Mouse (Mus musculus) fat pad, adult 2 months (tissue): ENCODE measurements around the gene Aqp12.

ENCODE experiments used
- DNase-seq: peaks from one replicate; pipeline ENCODE4 v3.0.0-alpha.2; 2011; ENCODE audit warnings: low read depth, low spot score; ENCODE audit errors: extremely low read depth

Gene Aqp12

DNA sequence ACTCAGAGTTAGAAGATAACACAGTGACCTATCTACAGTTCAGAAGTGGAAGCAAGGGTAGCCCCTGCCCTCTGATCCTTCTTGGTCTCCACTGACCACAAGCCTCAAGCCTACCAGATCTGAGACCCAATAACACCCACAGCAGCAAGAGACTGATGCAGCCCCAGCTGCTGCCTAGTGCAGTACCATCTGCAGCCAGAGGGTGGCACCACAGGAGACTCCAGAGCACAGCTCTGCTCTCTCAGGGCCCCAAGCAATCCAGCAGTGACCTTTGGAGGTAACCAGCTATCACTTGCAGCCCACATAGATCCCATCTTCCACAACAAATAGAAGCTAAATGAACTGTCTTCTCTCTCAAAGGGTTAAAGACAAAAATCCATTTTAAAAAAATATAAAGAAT, 8.3 kb downstream of the Aqp12 start:
- no peak for DNase-seq

DNA sequence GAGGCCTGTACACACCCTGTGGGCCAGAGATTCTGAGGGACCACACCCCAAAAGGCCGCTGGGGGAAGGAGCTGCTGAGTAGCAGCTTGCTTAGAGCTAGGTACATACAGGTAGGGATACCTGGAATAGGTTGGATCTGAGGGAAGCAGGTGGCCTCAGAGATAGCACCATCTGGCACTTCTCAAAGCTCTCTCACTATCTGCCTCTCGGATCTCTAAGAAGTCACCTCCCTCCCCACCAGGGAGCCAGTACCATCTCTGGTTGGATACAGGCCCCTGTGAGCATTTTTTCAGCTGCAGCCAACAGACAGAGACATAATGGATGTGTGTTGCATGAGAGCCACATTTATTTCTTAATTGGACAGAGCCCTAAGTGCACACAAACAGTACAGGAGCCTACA, 9.0 kb downstream of the Aqp12 start:
- DNase-seq = no peak

DNA sequence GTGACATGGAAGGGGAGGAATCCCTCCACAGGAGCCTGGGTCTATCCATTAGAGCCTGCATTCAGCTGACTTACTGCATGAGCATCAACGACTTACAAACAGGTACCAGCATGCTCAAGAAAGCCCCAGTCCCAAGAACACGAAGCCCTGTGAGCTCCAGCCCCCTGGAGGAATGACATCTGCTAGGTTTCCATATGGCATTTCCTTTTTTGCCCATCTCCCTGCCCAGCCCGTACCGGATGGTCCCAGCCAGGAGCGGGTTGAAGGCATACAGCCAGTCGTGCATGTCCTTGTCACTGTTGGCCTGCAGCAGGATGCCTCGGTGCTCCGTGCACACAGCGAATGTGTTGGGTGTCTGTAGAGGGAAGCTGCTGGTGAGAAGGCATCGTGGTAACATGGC, 12.6 kb downstream of the Aqp12 start:
- DNase-seq = no peak

DNA sequence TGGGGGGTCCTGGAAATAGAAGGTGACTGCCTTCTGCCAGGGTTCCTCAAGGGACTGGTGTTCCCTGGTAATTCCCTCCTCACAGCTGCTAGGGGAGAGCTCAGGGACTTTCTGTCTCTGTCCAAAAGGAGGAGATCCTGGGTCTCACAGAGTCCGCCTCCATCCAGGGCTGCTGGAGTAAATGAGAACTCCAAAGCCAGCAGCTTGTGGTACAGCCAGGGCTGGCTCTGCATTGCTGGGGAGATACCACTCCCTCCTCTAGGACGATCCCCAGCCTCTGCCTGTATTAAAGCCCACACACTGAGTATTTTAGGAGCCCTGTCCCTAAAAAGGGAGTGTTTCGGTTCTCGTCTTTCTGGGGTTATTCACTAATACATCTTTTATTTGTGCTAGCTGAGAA, 14.5 kb downstream of the Aqp12 start:
- no peak for DNase-seq

DNA sequence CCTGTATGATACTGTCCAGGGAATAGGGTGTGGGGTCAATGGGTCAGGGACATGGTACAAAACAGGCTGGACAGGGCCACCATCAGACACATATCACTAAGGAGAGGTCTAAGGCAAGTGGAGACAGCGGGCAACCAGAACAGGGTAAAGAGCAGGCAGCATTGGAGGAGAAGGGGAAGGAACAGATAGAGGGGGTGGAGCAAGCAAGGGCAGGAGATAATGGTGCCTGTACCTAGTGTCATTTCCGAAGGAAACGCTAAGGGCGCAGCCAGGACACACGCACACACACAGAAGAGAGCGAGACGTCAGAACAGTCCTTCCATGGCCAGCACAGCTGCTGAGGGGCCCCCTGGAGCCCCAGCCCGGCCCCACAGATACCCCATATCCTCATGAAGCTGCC, 20.5 kb downstream of the Aqp12 start:
- DNase-seq = no peak

DNA sequence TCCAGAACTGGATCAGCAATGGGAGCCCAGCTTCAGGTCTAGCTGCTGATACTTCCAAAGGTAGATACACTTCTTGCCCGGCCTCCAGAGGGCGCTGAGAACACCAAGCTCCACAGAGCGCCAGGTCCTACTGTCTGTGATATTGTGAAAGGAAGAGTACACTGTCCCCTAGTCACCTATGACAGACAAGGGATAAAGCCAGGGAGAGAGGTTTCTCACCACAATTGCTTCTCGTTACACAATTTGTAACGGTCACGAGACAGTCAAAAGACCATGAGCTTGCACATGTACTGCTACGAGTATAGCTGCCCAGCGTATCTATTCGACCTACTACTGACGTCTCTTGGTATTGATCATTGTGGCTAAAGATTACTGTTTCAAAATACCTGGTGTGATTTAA, 23.3 kb downstream of the Aqp12 start:
- no peak for DNase-seq

DNA sequence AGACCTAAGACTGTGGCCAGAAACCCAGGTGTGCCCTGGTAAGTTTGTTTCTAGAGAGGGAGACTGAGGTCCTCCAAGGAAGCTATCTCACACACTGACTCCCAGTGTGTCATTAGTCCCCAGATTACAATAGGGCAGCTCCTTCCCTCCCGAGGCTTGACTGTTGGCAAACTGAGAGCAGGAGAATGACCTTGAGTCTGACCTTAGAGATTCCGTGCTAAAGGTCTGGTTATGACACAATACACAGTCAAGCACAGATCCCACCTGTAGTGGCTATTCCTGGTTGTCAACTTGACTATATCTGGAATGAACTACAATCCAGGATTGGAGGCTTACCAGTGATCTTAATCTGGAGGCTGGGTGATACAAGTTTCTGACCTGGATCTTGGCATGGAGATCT, 23.9 kb downstream of the Aqp12 start:
- no peak for DNase-seq

DNA sequence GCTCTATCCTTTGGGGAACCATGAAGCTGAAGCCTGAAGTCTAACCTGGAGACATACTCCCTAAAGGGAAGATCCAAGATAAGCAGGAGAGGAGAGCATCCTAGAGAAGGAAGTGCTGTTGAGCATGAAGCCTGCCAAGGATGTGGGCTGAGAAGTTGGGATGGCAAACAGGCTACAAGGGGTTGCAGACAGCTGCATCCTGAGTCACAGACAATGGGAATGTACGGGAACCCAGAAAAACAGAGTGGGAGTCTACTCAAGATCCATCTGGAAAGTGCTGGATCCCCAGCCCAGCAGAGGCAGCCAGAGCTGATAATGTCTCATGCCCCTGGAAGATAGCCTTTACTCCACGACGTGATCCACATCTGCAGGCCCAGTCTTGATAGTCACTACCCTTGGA, 25.1 kb downstream of the Aqp12 start:
- DNase-seq = no peak

DNA sequence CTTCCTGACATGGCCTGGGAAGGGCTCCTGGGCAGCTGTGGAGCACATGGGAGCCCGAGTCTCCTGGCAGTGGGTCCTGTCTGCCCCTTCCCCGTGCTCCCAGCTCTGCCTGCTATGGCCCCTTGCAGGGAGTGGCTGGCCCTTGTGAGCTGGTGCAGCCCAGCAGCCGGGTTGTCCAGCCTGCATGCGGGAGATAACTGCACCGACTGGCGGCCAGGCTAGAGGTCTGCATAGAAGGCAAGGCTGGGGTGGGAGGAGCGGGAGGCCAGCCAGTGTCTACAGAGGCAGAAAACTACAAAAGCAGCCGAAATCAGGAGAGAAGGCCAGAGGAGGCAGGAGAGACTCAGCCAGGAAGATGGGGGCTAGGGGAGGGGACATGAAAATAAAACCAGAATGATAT, 27.9 kb downstream of the Aqp12 start:
- DNase-seq = no peak

DNA sequence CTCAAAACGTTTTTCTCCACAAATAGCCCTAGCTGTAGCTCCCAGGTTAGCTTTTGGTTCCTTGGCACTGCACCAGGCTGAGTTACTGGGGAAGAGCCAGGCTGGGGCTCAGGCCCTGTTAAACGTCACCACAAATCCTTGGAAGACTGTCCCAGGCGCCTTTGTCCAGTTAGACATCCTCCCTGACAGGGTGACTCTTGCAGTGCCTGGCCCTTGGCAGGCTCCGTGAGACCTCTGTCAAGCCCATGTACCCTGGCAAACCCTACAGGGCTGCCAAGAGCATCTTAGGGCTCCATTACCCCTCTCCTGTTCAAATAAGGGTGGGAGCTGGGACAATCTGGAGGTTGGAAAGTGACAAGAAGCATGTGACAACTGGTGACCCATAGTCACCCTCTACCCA, 29.8 kb downstream of the Aqp12 start:
- DNase-seq = no peak

DNA sequence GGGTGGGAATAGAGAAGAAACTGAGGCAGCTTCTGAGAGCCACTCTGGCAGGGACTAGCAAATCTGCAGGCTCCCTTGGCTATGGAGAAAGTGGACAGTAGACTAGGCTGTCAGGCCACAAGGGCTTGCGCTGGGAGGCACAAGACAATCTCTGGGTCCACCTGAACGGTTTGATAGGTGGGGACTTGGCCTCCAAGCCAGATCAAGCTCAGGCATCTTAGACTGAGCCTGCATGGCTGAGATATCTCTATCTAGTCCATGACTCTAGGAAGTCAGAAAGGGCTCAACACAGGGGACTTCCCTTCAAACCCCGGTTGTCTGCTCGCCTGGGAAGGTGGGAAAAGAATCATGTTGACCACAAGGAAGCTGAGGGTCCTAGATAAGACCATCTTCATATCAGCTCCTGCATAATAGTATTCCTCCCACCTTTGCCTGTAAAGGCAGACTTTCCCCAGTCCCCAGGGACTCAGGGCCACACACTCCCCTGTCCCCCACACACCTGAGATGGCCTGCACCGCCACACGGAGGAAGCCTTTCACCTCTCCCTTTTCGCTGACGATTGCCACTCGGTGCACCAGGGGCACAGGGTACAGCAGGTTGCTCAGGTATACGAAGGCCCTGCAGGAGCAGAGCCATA, 40.1 kb downstream of the Aqp12 start:
- no peak for DNase-seq

DNA sequence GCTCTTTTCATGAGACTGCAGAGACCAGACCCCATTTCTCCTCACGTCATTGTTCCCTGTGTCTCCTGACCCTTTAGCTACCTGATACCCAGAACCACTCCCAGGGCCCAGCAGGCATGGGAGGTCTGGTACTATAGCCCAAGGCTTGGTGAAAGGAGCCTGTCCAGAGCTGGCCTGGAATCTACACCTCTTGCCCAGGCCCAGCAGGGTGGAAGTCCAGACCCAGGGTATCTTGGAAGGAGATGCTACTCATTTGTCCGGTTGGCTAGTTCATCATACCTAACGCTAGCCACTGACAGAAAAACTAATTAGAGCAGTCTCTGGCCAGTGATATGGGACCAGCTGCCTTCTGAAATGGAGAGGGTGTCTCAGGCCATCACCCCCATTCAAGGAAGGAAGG, 43.9 kb downstream of the Aqp12 start:
- DNase-seq = no peak

DNA sequence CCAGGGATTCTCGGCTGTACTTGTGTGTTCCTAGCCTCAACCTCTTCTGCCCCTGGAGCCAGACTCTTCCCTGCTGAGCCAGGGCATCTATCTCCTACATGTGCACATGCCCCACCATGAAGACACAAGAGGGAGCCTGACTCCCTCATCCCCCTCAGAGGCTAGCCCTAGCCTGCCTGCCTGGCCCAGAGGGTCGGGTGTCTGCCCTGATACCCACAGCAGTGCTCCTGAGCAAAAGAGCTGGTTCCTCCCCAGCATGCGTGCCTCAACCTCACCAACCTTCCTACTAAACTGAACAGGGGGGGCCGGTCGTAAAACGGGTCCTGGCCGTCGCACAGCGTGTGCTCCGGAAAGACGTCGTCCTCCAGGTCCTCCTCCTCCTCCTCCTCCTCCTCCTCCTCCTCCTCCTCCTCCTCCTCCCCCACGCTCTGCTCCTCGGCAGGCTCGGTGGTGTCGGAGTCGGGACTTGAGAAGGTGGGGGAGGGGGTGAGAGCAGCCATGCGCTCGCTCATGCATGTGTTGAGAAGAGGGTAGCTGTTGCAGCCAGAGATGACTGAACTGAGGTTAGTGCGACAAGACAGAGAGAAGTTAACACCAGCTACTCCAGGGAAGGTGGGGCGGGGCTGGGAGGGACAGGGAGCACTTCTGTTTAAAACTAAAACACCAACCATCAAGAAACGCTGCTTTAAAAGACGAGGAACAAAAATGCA, 45.1 kb downstream of the Aqp12 start:
- DNase-seq = no peak
